Mouse (Mus musculus) activated CD4-positive, CD25-positive, alpha-beta regulatory T cell, adult 9 weeks (primary cell): ENCODE data around the gene Actr3. TPM values are rescaled to one million over a fixed set of nuclear protein-coding genes. Genes with fewer than 3 reads are reported as not detected.

Experiments used
- polyA plus RNA-seq: library from polyadenylated mRNA; unstranded; fragments of 100-300 nt; shearing (Covaris generic); gene quantifications from one replicate; pipeline ENCODE4 v1.2.1, GENCODE M21; 2017

Actr3 gene
- polyA plus RNA-seq: 1,336 TPM

GRCm38 (mm10) chr1:125435369-125436135 is at the start of gene Actr3:
Gene Actr3 (minus strand): TSS chr1:125435727.

Other genes starting within 250 kb of the Actr3 start
- 1.3 TPM for gene Slc35f5, start 124.9 kb upstream of the Actr3 start, polyA plus RNA-seq
- gene Gpr39, start 241.3 kb upstream of the Actr3 start, polyA plus RNA-seq: not detected